Mouse (Mus musculus) neural tube, embryonic 11.5 days (tissue): Measurements from ENCODE around the gene Sod2. TPM values are rescaled to one million over a fixed set of nuclear protein-coding genes. Genes with fewer than 3 reads are reported as not detected.
"Not testable (repeated sequence)": the region's sequence is repeated elsewhere in the genome, so short reads cannot be mapped to it uniquely, and the experiment has no call there.

Source experiments
- ATAC-seq: fragments of 200-750 bp; cut with Nextera tagmentation; 2 replicates; pipeline ENCODE4 v1.8.0; 2017; ENCODE audit warnings: moderate number of reproducible peaks, mild to moderate bottlenecking, moderate TSS enrichment, moderate library complexity; ENCODE audit not compliant: insufficient read depth, low FRiP score, low TSS enrichment
- DNase-seq: peaks from one replicate; pipeline ENCODE4 v3.0.0-alpha.2; 2015; ENCODE audit warnings: low spot score
- H3K27ac ChIP-seq: fragments of 300-500 bp; sonication (generic); 2 replicates; pipeline ENCODE4 v1.5.1; 2014; ENCODE audit warnings: low read depth, mild to moderate bottlenecking, low read length
- H3K27me3 ChIP-seq: fragments of 300-500 bp; sonication (generic); 2 replicates; pipeline ENCODE4 v1.6.1; 2014; ENCODE audit warnings: mild to moderate bottlenecking, low read length, mixed read lengths; ENCODE audit not compliant: control insufficient read depth, insufficient read depth
- H3K36me3 ChIP-seq: fragments of 300-500 bp; sonication (generic); 2 replicates; pipeline ENCODE4 v1.6.1; 2014; ENCODE audit warnings: mild to moderate bottlenecking, low read length, moderate library complexity, mixed read lengths; ENCODE audit not compliant: control insufficient read depth, insufficient read depth
- H3K4me1 ChIP-seq: fragments of 300-500 bp; sonication (generic); 2 replicates; pipeline ENCODE4 v1.6.1; 2014; ENCODE audit warnings: low read length, mixed read lengths; ENCODE audit not compliant: control insufficient read depth, insufficient read depth
- H3K4me2 ChIP-seq: fragments of 300-500 bp; sonication (generic); 2 replicates; pipeline ENCODE4 v1.6.1; 2014; ENCODE audit warnings: low read depth, mild to moderate bottlenecking, moderate library complexity
- H3K4me3 ChIP-seq: fragments of 300-500 bp; sonication (generic); 2 replicates; pipeline ENCODE4 v1.5.1; 2014; ENCODE audit warnings: low read depth, low read length
- H3K9ac ChIP-seq: fragments of 300-500 bp; sonication (generic); 2 replicates; pipeline ENCODE4 v1.6.1; 2014; ENCODE audit warnings: mild to moderate bottlenecking, low read length
- H3K9me3 ChIP-seq: fragments of 300-500 bp; sonication (generic); 2 replicates; pipeline ENCODE4 v1.6.1; 2016; ENCODE audit warnings: low read length; ENCODE audit not compliant: control insufficient read depth
- WGBS: fragments of 180-500 bp; shearing (Covaris S2); extraction: QIAGEN DNeasy Blood & Tissue Kit; methylation state at CpG from one replicate; pipeline ENCODE4 v1.1.7; 2014; 5-methylcytosine and 5-hydroxymethylcytosine counted together
- polyA plus RNA-seq: library from polyadenylated mRNA; unstranded; fragments of >200 nt; fragmentation: Nextera tagmentation; extraction: Ambion mirVana; gene quantifications from 2 replicates; pipeline ENCODE4 v1.2.1, GENCODE M21; 2014

Gene Sod2
- polyA plus RNA-seq = 114 and 116 TPM in 2 replicates

DNA sequence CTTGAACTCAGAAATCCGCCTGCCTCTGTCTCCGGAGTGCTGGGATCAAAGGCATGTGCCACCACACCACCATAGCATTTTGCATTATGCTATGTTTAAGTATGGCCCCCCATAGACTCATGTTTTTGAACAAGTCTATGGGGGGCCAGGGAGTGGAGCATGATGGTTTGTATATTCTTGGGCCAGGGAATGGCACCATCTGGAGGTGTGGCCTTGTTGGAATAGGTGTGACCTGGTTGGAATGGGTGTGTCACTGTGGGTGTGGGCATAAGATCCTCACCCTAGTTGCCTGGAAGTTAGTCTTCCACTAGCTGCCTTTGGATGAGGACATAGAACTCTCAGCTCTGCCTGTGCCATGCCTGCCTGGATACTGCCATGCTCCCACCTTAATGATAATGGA lies at the start of gene Sod2:
Sod2 (plus strand) TSS at position 301 of the 400 bp plus-strand sequence.
- DNase-seq, H3K27me3 ChIP-seq, ATAC-seq, H3K36me3 ChIP-seq, H3K9me3 ChIP-seq, H3K4me1 ChIP-seq: not testable (repeated sequence)
- Histone ChIP-seq H3K4me3 (peak within 1 kb of the TSS; percentile 82), H3K9ac (peak within 1 kb of the TSS; percentile 35), H3K27ac (peak within 1 kb of the TSS; percentile 81; the same call in 1 of the 2 replicates), H3K4me2 (peak within 1 kb of the TSS; percentile 72)
- WGBS = 96% methylated on average over 2 of the region's 2 CpGs

DNA sequence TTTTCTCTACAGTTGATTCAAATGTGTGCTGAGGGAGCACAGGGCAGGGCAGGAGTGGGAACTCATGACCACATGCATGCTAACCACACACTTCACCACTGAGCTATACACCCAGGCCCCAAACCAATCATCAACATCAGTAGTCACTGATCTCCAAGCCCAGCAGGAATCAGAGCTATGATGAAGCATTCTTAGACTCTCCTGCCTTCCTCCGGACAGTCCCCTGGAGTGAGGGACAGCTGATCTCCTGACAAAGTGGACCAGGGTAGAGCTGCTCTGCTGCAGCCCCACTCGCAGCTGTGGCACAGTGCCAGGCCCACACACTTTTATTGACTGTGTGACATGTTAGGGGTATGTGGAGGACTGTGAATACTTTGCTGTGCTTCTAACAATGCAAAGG lies 47.3 kb upstream of the Sod2 start:
- peak overlapping the region; percentile 35 for H3K4me2 ChIP-seq
- H3K36me3 ChIP-seq, DNase-seq, ATAC-seq, H3K9ac ChIP-seq, H3K27me3 ChIP-seq, H3K27ac ChIP-seq, H3K9me3 ChIP-seq, H3K4me1 ChIP-seq: not testable (repeated sequence)
- WGBS = 40% methylated on average over 1 of the region's 2 CpGs
- peak overlapping the region; percentile 25; the same call in 1 of the 2 replicates for H3K4me3 ChIP-seq

DNA sequence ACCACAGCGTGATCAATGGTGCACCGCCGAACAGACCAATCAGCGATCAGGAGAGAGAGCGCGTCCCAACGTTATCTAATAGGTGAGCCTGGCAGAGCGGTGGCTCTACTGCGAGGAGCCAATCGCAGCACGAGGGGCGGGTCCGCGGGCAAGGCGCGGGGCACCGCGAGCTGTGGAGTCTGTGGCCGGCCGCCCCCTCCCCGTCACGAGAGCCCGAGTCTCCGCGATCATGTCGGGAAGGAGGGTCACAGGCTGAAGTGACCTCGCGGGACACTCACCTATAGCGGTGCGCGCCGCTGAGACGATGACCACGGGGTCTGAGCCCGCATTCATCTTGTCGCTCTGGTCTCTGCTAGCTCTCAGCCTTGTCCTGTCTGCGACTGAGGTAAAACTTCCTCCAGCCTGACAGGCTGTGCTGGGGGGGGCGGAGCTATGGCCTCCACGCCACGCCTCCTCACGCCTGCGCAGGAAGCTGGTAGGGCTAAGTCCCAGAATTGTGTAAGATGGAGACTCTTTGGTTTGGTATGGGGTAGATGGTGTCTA lies 46.2 kb upstream of the Sod2 start, which contains the start of gene Acat2:
Acat2 (minus strand) TSS at position 417 of the 543 bp plus-strand sequence.
- ATAC-seq (peak; percentile 99), DNase-seq (peak; percentile 93)
- peak within 1 kb of the TSS; percentile 67 for H3K4me3 ChIP-seq
- peaks cover 4% of the 10 kb centered on the region; the same call in 1 of the 2 replicates for H3K36me3 ChIP-seq
- H3K4me2 ChIP-seq = peak within 1 kb of the TSS; percentile 61
- H3K27ac ChIP-seq = peak within 1 kb of the TSS; percentile 83
- WGBS = under 1% methylated on average over 39 of the region's 42 CpGs
- no peaks in the 10 kb centered on the region for H3K27me3 ChIP-seq
- 0 out of 2 replicates have a peak, but pooled peaks cover 3% of the 10 kb centered on the region for H3K4me1 ChIP-seq
- peak within 1 kb of the TSS; percentile 58 for H3K9ac ChIP-seq
- H3K9me3 ChIP-seq = no peaks in the 10 kb centered on the region

DNA sequence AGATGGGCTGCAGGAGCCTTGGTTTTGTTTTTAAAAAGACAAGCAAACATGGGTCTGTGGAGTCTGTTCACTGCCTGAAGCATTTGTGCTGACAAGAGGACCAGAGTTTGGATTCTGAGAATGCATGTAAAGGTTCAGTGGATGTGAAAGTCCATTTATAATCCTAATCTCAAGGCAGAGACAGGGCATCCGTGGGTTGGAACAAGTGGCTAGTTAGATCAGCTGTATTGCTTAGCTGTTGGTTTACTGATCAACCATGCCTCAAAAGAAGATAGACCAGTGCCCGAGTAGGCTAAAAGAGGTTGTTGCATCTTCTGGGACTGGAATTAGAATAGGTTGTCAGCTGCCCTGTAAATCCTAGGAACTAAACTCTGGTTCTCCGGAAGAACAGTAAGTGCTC lies 43.2 kb upstream of the Sod2 start:
- no peak for DNase-seq
- no peak overlapping the region for H3K9ac ChIP-seq
- H3K4me3 ChIP-seq = no peak overlapping the region

DNA sequence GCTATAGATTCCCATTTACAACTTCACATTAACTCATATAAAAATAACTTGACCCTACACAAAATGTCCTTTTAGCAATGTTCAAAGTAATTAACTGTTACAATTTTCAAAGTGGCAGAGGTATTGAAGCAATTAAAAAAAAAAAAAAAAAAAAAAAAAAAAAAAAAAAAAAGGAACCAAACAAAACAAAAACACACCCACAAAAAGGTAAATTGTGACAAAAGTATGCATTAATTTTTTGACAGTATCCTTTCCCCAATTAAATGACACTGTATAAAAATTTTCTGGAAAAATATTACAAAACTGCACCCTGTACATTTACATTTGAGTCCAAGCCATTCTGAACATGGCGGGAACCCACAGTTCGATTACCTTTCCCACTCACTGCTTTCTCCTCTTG lies 39.5 kb upstream of the Sod2 start:
- Histone ChIP-seq H3K4me1 (no peaks in the 10 kb centered on the region), H3K4me3 (no peak overlapping the region), H3K27ac (no peak overlapping the region), H3K9me3 (no peaks in the 10 kb centered on the region), H3K36me3 (0 out of 2 replicates have a peak, but pooled peaks cover 3% of the 10 kb centered on the region), H3K27me3 (no peaks in the 10 kb centered on the region), H3K4me2 (no peak overlapping the region), H3K9ac (no peak overlapping the region)
- ATAC-seq = no peak
- DNase-seq = no peak
- WGBS = 89% methylated on average over 2 of the region's 2 CpGs

More for the DNA sequence above, 43.2 kb upstream of the Sod2 start:
- Histone ChIP-seq H3K4me2 (no peak overlapping the region), H3K27ac (no peak overlapping the region), H3K4me1 (0 out of 2 replicates have a peak, but pooled peaks cover 3% of the 10 kb centered on the region), H3K27me3 (no peaks in the 10 kb centered on the region), H3K36me3 (0 out of 2 replicates have a peak, but pooled peaks cover 5% of the 10 kb centered on the region), H3K9me3 (no peaks in the 10 kb centered on the region)
- 85% methylated on average over 3 of the region's 3 CpGs for WGBS
- ATAC-seq = no peak

DNA sequence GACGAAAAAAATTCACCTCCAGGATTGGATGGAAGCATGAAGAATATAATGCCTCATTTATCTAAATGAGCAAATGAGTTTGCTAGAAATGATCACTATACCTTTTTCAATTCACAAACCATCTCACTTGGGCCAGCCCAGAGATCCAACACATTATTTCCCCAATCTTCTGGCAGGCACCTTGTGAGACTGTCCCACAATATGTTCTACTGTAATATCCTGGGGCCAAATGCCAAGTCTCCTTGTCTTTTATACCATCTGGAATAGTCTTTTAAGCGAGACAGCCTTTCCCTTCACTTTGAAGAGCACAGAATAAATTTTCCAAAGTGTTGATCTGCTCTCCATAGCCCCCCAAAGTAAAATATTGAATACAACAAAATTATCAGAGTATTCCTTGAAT lies 32.8 kb upstream of the Sod2 start:
- Histone ChIP-seq H3K4me3 (no peak overlapping the region), H3K27me3 (no peaks in the 10 kb centered on the region), H3K36me3 (0 out of 2 replicates have a peak, but pooled peaks cover 5% of the 10 kb centered on the region), H3K4me2 (no peak overlapping the region), H3K9me3 (no peaks in the 10 kb centered on the region), H3K4me1 (no peaks in the 10 kb centered on the region), H3K27ac (no peak overlapping the region), H3K9ac (no peak overlapping the region)
- WGBS = 88% methylated on average over 2 of the region's 2 CpGs
- no peak for DNase-seq
- no peak for ATAC-seq

DNA sequence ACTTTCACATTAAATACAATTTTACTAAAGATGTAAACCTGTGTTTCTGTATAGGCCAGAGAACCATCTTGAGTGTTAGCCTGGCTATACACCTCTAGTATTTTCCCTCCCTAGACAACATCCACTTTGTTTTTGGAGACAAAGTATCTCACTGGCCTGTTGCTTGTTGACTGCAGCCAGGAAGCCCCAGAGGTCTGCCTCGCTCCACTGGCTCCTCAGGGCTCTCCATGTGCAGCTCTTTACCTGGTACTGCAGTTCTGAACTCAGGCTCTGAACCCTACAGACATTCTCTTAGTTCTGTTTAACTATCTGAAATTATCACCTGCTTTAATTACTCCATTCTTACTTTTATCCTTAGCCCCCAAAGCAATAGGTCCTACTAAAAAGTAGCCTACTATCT lies 28.1 kb upstream of the Sod2 start:
- DNase-seq = no peak
- no peaks in the 10 kb centered on the region for H3K27me3 ChIP-seq
- WGBS = 93% methylated on average over 1 of the region's 1 CpGs
- no peak for ATAC-seq
- H3K9me3 ChIP-seq = no peaks in the 10 kb centered on the region
- H3K9ac ChIP-seq = no peak overlapping the region
- no peaks in the 10 kb centered on the region for H3K4me1 ChIP-seq
- H3K36me3 ChIP-seq = peaks cover 19% of the 10 kb centered on the region
- H3K4me3 ChIP-seq = no peak overlapping the region
- no peak overlapping the region for H3K27ac ChIP-seq
- no peak overlapping the region for H3K4me2 ChIP-seq

DNA sequence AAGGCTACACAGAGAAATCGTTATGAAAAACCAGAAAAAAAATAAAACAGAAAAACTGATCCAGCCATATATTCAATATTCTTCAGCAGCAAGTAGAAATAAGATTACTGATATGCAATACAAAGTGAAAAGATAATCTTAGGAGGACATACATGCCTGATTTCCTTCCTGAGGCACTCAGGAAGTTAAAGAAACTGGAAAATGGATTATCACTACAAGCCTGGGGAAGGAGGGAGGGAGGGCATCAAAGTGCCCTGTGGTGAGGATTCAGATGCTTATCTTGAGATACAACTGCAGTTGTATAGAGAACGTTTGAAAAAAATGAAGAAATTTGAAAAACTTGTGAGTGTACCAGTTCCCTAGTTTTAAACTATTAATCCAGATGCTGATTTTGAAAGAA lies 22.7 kb upstream of the Sod2 start:
- 84% methylated on average over 2 of the region's 2 CpGs for WGBS
- Histone ChIP-seq H3K9ac (no peak overlapping the region), H3K27ac (no peak overlapping the region), H3K9me3 (no peaks in the 10 kb centered on the region), H3K36me3 (peaks cover 18% of the 10 kb centered on the region), H3K4me3 (no peak overlapping the region), H3K27me3 (no peaks in the 10 kb centered on the region), H3K4me2 (no peak overlapping the region), H3K4me1 (no peaks in the 10 kb centered on the region)
- no peak for DNase-seq
- no peak for ATAC-seq

DNA sequence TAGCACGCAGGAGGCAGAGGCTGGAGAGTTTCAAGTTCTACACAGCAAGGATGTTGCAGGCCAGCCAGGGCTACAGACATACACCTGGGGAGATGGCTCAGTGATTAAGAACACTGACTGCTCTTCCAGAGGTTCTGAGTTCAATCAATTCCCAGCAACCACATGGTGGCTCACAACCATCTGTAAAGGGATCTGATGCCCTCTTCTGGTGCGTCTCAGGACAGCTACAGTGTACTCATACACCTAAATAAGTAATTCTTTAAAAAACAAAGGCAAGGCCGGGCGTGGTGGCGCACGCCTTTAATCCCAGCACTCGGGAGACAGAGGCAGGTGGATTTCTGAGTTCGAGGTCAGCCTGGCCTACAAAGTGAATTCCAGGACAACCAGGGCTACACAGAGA lies 18.6 kb upstream of the Sod2 start:
- not testable (repeated sequence) for H3K4me3 ChIP-seq, H3K36me3 ChIP-seq, H3K9me3 ChIP-seq

More for the DNA sequence above, 18.6 kb upstream of the Sod2 start:
- WGBS = over 99% methylated on average over 8 of the region's 8 CpGs
- H3K4me2 ChIP-seq, DNase-seq, H3K27me3 ChIP-seq, H3K27ac ChIP-seq, H3K9ac ChIP-seq, H3K4me1 ChIP-seq, ATAC-seq: not testable (repeated sequence)
